Mouse (Mus musculus): Measurements from ENCODE around the gene Agbl1. TPM values are rescaled to one million over a fixed set of nuclear protein-coding genes. Genes with fewer than 3 reads are reported as not detected.

The Agbl1 gene
- polyA plus RNA-seq, 1 experiment from 2014 or later = not detected

DNA sequence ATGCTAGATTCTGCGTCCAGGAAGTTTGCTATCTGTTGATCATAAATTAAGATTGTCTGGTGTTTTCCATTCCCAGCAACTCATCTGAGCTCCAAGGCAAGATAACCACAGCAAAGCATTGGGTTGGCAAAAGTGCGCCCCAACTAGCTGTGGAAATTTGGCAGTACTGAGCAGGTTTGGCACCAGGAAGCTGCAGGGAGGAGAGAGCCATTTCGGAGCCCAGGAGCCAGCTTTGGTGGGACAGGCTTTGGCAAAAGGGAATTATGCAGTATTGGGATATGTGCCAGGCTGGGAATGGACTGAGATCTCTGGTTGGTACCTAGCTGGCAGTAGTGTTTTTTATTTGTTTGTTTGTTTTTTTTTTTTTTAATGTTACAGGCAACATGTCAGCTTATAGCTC is 612.5 kb downstream of the Agbl1 start:
- Histone ChIP-seq H3K79me2 (ENCODE audit: inconsistent target) (no peaks in the 10 kb centered on the region), H3K4me3 (ENCODE audit: inconsistent target) (no peak overlapping the region), H3K36me3 (ENCODE audit: inconsistent target) (no peaks in the 10 kb centered on the region), H3K27ac (no peak overlapping the region)
- 80% methylated on average over 3 of the region's 3 CpGs for WGBS (ENCODE audit: missing documents)

DNA sequence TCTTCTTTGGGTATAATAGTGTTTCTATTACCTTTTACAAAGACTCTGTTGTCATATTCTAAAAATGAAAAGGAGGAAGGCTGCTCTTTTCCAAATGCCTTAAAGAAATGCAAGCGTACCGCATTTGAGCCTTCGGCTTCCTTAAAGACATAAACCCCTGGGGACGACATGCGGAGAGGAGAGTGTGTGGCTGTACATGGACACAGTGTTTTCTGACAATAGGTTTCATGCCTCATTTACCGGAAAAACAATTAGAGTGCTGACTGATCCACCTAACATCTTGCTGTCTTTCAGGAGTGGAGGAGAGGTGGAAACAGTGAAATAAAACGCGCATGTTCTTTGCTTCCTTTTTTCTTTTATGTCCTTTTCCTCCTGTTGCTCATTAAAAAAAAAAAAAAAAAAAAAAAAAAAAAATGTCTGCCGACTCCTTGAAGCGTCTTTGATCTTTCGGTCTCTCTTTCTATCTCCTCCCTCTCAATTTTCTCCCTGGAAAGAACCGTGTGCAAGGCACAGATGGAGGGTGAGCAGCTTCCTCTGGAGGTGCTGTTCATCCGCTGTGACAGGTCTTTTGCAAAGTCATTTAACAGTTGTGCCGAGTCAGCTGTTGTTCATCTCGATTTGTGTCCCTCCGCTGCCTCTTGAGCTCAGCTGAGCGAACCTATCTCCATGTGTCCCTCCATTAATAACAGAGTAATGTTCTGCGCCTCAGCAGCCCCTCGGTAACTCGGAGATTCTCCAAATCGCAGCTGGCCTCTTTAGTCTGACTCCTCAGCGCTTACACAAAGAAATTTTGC is 659.9 kb downstream of the Agbl1 start:
- 88% methylated on average over 22 of the region's 22 CpGs for whole genome bisulfite sequencing (ENCODE audit: missing documents)

DNA sequence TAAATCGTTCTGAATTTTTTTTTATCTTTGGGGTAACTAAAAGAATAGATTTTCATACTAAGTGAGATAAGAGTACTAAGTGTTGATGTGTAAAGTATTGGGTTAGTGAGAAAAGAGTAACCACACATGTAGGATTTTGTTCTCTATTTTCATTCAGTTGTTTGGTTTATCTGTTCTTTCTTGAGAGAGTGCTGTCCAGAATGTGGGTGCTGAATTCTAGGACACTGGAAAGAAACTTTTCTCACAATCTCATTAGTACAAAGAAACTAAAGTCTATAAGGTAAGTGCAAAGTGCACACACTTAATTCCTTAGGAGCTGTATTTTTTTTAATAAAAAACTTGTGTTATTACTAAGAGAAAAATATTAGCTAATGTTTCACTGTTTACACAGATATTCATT is 674.4 kb downstream of the Agbl1 start:
- WGBS (ENCODE audit: missing documents) = 83% methylated on average over 1 of the region's 1 CpGs
- H3K36me3 ChIP-seq (ENCODE audit: inconsistent target) = no peaks in the 10 kb centered on the region
- no peak overlapping the region for H3K4me3 ChIP-seq (ENCODE audit: inconsistent target)
- no peak overlapping the region for H3K27ac ChIP-seq
- no peaks in the 10 kb centered on the region for H3K79me2 ChIP-seq (ENCODE audit: inconsistent target)

More for the DNA sequence above, 659.9 kb downstream of the Agbl1 start:
- H3K4me3 ChIP-seq (ENCODE audit: inconsistent target) = no peak overlapping the region
- no peak overlapping the region for H3K27ac ChIP-seq
- H3K79me2 ChIP-seq (ENCODE audit: inconsistent target) = no peaks in the 10 kb centered on the region
- no peaks in the 10 kb centered on the region for H3K36me3 ChIP-seq (ENCODE audit: inconsistent target)

DNA sequence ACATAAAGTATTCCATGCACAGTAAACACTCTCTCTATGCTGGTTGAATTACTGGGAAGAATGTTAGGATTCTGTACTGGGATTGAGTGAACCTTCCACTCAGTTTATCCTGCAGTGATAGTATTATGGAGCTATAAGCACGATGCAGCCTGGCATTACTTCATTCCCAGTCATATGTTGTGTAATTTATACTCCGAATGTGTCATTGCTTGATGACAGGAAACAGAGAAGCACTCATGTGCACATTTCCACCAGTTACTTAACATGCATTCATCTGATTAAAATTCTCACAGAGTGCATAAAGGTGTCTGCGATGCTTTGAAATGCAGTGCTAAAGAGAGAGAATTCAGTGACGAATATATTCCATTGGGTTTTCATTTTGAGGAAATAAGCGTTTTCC is 682.0 kb downstream of the Agbl1 start:
- 80% methylated on average over 5 of the region's 5 CpGs for WGBS (ENCODE audit: missing documents)
- Histone ChIP-seq H3K36me3 (ENCODE audit: inconsistent target) (no peaks in the 10 kb centered on the region), H3K27ac (no peak overlapping the region)

DNA sequence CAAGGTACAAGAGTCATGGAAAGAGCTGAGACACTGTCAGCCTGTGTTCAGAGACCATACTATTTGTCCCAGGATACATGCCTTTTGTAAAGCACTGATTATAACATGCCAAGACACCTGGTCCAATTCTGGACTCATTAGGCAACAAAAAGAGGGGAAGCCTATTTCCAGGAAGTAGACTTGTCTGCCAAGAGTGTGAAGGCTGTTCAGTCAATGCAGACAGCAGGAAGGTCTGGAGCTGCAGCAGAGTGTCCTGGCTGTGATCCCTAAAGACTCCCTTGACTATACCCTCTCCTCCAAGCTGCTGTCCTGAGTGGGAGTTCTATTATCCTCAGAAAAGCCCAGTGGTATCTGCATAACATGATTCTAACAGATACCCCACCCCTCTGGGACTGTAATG is 689.2 kb downstream of the Agbl1 start:
- no peaks in the 10 kb centered on the region for H3K36me3 ChIP-seq (ENCODE audit: inconsistent target)
- H3K79me2 ChIP-seq (ENCODE audit: inconsistent target) = no peaks in the 10 kb centered on the region
- no peak overlapping the region for H3K4me3 ChIP-seq (ENCODE audit: inconsistent target)
- no peak overlapping the region for H3K27ac ChIP-seq

More for the DNA sequence above, 682.0 kb downstream of the Agbl1 start:
- Histone ChIP-seq H3K4me3 (ENCODE audit: inconsistent target) (no peak overlapping the region), H3K79me2 (ENCODE audit: inconsistent target) (no peaks in the 10 kb centered on the region)

DNA sequence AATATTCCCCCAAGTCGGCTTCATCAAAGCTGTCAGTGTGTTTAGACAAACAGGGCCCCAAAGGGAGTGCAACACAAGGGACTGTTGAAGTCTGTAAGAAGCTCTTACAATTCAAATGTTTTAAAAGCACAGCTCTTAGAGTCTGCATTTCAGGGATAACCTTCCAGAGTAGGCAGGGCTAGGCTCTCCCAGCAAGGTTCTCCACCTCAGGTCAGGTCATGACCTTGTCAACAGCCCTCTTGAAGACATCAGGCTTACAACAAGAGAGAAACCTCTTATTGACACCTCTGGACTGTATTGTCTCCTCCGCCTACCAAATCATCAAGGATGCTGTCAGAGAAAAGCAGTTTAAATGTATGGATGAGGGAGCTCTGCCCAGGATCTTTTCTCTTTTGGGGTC is 692.0 kb downstream of the Agbl1 start:
- Histone ChIP-seq H3K36me3 (ENCODE audit: inconsistent target) (no peaks in the 10 kb centered on the region), H3K27ac (no peak overlapping the region), H3K79me2 (ENCODE audit: inconsistent target) (no peaks in the 10 kb centered on the region), H3K4me3 (ENCODE audit: inconsistent target) (no peak overlapping the region)
- 80% methylated on average over 2 of the region's 2 CpGs for WGBS (ENCODE audit: missing documents)

DNA sequence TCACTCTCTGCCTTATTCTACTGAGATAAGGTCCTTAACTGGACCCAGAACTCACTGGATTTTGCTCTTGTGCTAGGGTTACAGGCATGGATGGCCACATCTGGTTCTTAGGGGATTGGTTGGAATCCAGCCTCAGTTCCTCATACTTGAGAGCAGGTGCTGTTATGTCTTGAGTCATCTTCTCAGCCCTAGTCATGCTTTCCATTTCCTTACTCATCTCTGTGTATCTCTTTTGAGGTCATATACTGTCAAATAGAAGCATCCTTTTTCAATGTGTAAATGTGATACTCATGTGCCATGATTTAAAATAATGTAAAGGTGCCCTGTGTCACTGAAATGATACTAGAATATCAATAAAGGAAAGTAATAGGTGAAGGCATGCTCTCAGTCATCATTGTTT is 705.5 kb downstream of the Agbl1 start:
- Histone ChIP-seq H3K27ac (no peak overlapping the region), H3K4me3 (ENCODE audit: inconsistent target) (no peak overlapping the region), H3K79me2 (ENCODE audit: inconsistent target) (no peaks in the 10 kb centered on the region), H3K36me3 (ENCODE audit: inconsistent target) (no peaks in the 10 kb centered on the region)

DNA sequence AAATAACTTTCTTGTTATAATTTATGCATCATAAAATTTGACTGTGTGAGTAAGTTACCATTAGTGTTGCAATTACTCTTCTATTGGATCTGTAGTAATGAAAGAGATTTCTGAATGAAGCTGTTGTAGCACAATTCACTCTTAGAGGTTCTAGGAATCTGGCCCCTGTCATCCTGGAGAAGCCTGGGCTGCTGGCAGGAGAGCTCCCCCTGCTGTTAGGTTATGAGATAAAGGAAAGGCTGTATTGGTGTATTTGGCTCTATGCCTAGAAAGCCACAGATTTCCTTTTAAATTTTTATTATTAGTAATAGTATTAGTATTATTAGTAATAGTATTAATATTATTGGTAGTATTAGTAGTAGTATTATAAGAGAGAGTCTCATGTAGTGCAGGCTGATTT is 711.8 kb downstream of the Agbl1 start:
- no peaks in the 10 kb centered on the region for H3K36me3 ChIP-seq (ENCODE audit: inconsistent target)
- H3K4me3 ChIP-seq (ENCODE audit: inconsistent target) = no peak overlapping the region
- H3K79me2 ChIP-seq (ENCODE audit: inconsistent target) = no peaks in the 10 kb centered on the region
- H3K27ac ChIP-seq = no peak overlapping the region

DNA sequence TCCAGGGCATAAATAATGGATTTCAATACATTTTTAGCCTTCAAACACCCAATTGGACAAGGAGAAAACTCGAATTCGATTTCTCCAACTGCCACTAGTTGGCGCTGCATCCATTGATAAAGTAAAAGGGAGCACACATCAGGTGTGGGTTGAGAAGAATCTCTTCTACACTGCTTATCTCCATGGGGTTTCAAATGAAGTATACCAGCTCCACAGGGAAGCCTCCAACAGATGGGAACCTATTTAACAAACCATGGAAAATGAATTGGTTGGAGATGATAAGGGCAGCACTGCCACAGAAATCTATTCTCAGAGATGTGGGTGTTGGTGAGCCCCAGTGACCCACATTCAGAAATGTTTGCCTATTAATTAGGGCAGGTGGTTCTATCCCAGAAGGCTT is 741.6 kb downstream of the Agbl1 start:
- Histone ChIP-seq H3K4me3 (ENCODE audit: inconsistent target) (no peak overlapping the region), H3K27ac (no peak overlapping the region)
- WGBS (ENCODE audit: missing documents) = 3% methylated on average over 3 of the region's 3 CpGs

DNA sequence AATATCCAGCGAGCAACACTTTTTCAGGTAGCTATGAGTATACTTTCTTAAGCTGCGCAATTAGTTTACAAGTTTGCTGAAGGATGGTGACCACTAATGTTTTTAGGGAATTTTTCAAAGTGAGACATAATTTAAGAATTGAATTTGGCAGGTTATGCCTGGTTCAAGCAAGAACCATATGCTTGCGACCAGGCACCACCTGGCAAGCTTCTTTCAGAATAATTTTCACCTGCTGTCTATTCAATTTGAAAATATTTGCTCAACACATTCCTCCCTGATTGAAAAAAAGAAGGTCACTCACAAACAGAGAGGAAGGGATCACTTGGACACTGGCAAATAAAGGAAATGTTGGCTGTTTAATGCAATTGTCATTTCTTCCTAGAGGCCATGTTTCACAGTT is 779.9 kb downstream of the Agbl1 start:
- WGBS (ENCODE audit: missing documents) = 79% methylated on average over 3 of the region's 3 CpGs
- Histone ChIP-seq H3K27ac (no peak overlapping the region), H3K79me2 (ENCODE audit: inconsistent target) (no peaks in the 10 kb centered on the region), H3K4me3 (ENCODE audit: inconsistent target) (no peak overlapping the region), H3K36me3 (ENCODE audit: inconsistent target) (no peaks in the 10 kb centered on the region)

More for the DNA sequence above, 741.6 kb downstream of the Agbl1 start:
- Histone ChIP-seq H3K79me2 (ENCODE audit: inconsistent target) (no peaks in the 10 kb centered on the region), H3K36me3 (ENCODE audit: inconsistent target) (no peaks in the 10 kb centered on the region)

DNA sequence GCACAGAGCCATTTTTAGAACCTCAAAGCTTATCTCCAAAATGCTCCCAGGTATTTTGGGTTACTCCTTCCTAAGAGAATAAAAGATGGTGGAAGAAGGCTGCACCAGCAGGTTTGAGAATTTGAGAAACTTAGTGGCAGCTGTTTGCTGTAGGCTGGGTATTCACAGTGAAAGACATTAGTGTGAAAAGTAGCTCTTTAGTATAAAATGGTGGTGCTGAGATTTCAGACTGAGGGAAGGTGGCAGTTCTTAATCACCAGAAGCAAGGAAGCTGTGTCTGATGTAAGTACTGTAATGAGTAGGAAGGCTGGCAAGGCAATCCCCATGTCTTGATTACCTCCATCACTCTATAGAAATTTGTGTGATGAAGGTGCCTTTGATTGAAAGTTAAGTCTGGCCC is 799.3 kb downstream of the Agbl1 start:
- Histone ChIP-seq H3K79me2 (ENCODE audit: inconsistent target) (no peaks in the 10 kb centered on the region), H3K4me3 (ENCODE audit: inconsistent target) (no peak overlapping the region), H3K36me3 (ENCODE audit: inconsistent target) (no peaks in the 10 kb centered on the region), H3K27ac (no peak overlapping the region)

DNA sequence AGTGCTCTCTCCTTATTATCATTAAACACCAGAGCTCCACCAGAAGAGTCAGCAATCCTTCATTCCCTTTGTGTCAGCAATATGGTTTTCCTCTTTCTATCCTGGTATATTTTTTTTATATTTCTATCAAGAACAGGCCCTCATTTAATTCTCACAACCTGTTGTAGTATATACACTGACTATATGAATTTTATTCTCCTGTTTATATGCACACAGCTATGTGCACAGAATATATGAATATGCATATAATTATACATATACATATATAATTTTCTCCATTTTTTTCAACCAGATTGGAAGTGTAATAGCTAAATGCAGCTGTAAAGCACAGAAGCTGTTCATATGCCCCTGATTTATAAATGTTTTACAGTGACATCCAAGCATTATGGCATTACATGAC is 846.3 kb downstream of the Agbl1 start:
- Histone ChIP-seq H3K4me3 (ENCODE audit: inconsistent target) (no peak overlapping the region), H3K27ac (no peak overlapping the region), H3K79me2 (ENCODE audit: inconsistent target) (no peaks in the 10 kb centered on the region), H3K36me3 (ENCODE audit: inconsistent target) (no peaks in the 10 kb centered on the region)

DNA sequence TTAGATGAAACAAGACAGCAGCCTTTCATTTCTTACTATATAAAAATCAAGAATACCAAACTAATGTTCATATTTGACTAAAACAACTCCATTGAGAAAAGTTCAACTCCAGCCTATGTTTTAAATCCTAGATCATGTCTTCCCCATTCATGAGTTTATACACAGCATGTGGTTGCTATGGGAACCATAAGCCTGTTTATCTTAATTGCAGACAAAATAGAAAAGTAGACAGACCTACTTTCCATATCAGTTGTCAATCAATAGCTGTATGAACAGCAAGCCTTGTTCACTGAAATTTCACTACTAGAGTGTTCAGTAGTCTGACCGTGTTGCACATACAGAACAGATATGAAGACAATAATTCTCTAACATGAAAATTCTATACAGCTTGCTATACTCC is 857.6 kb downstream of the Agbl1 start:
- H3K79me2 ChIP-seq (ENCODE audit: inconsistent target) = no peaks in the 10 kb centered on the region
- H3K4me3 ChIP-seq (ENCODE audit: inconsistent target) = no peak overlapping the region
- WGBS (ENCODE audit: missing documents) = 88% methylated on average over 1 of the region's 1 CpGs
- H3K36me3 ChIP-seq (ENCODE audit: inconsistent target) = no peaks in the 10 kb centered on the region
- no peak overlapping the region for H3K27ac ChIP-seq

DNA sequence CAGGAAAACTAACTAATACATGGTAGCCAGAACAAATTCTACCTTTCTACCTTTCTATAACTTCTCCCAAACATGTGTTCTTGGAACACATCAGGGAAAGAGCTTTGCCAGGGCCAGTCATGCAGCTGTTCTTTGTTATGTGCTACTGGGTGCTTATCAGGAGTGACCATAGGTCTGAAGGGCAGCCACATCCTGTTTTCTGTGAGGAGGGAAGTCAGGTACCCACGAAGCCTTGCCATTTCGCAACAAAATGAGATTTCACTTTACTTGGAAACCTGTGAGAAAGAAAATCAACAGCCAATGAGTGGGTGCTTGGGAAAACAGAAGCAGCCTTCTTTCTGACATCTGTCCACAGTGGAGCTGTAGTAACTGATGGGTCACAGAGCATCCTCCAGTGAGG is 865.5 kb downstream of the Agbl1 start:
- Histone ChIP-seq H3K79me2 (ENCODE audit: inconsistent target) (no peaks in the 10 kb centered on the region), H3K36me3 (ENCODE audit: inconsistent target) (no peaks in the 10 kb centered on the region), H3K27ac (no peak overlapping the region), H3K4me3 (ENCODE audit: inconsistent target) (no peak overlapping the region)
- WGBS (ENCODE audit: missing documents) = 6% methylated on average over 2 of the region's 2 CpGs

DNA sequence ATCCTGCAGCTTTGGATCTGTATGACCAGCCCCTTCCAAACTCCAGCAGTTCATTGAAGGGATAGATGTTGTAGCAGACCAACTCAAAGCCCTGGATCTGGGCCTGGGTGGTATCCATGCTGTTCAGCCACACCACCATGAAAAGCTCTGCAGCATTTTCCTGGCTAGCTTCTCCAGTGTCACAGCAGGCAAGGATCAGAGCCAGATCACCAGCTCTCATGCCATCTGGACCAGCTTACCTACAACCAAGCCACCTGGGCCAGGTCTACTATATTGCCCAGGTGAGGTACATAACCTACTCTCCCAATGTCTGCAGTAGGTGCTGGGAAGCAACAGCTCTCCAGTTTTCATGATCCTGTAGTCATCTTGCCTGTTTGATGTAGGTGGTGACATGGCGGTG is 884.3 kb downstream of the Agbl1 start:
- WGBS (ENCODE audit: missing documents) = 100% methylated on average over 1 of the region's 1 CpGs
- Histone ChIP-seq H3K4me3 (ENCODE audit: inconsistent target) (no peak overlapping the region), H3K27ac (no peak overlapping the region), H3K79me2 (ENCODE audit: inconsistent target) (no peaks in the 10 kb centered on the region), H3K36me3 (ENCODE audit: inconsistent target) (no peaks in the 10 kb centered on the region)

DNA sequence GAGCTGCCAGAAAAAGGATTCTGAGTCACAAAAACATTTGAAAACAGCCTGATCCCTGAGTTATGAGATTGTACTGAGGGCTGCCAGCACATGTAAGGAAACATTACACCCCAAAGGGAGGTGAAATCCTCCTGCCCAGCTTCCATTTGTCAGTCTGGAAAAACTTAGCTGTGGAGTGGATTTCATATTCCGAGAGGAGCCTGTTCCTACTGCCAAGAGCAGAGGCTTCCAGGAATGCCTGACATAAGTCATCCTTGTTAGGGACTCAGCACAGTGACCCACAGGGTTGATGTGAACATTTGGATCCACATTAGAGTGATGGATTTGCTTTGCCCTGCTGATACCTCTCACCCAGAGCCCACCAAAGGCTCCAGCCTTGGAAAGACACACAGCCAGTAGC is 899.4 kb downstream of the Agbl1 start:
- Histone ChIP-seq H3K36me3 (ENCODE audit: inconsistent target) (no peaks in the 10 kb centered on the region), H3K79me2 (ENCODE audit: inconsistent target) (no peaks in the 10 kb centered on the region), H3K4me3 (ENCODE audit: inconsistent target) (no peak overlapping the region), H3K27ac (no peak overlapping the region)
- WGBS (ENCODE audit: missing documents) = 78% methylated on average over 1 of the region's 1 CpGs

Data from macrophage (primary cell).